Mouse (Mus musculus) embryonic facial prominence, embryonic 14.5 days (tissue): ENCODE data around the gene Snd1. TPM values are rescaled to one million over a fixed set of nuclear protein-coding genes. Genes with fewer than 3 reads are reported as not detected.

Source experiments
- ATAC-seq: fragments of 200-750 bp; cut with Nextera tagmentation; 2 replicates; pipeline ENCODE4 v1.8.0; 2017; ENCODE audit warnings: low read depth, moderate number of reproducible peaks, moderate TSS enrichment
- DNase-seq: peaks from one replicate; pipeline ENCODE4 v3.0.0-alpha.2; 2015; ENCODE audit warnings: low spot score
- H3K27ac ChIP-seq: fragments of 300-500 bp; sonication (generic); replicated peaks from 2 replicates; pipeline ENCODE4 v1.5.1; 2014; ENCODE audit warnings: low read depth, mild to moderate bottlenecking, low read length, moderate library complexity
- H3K27me3 ChIP-seq: fragments of 300-500 bp; sonication (generic); replicated peaks from 2 replicates; pipeline ENCODE4 v1.6.1; 2014; ENCODE audit warnings: low read length; ENCODE audit not compliant: control insufficient read depth, insufficient read depth
- H3K36me3 ChIP-seq: fragments of 300-500 bp; sonication (generic); 2 replicates; pipeline ENCODE4 v1.6.1; 2014; ENCODE audit warnings: low read length, mixed read lengths; ENCODE audit not compliant: control insufficient read depth, insufficient read depth
- H3K4me1 ChIP-seq: fragments of 300-500 bp; sonication (generic); 2 replicates; pipeline ENCODE4 v1.6.1; 2014; ENCODE audit warnings: antibody characterized with exemption, low read length; ENCODE audit not compliant: control insufficient read depth, insufficient read depth
- H3K4me2 ChIP-seq: fragments of 300-500 bp; sonication (generic); 2 replicates; pipeline ENCODE4 v1.6.1; 2014; ENCODE audit warnings: low read depth, mild to moderate bottlenecking, low read length, moderate library complexity, mixed read lengths
- H3K4me3 ChIP-seq: fragments of 300-500 bp; sonication (generic); 2 replicates; pipeline ENCODE4 v1.5.1; 2014; ENCODE audit warnings: low read depth, mild to moderate bottlenecking, low read length
- H3K9ac ChIP-seq: fragments of 300-500 bp; sonication (generic); 2 replicates; pipeline ENCODE4 v1.6.1; 2014; ENCODE audit warnings: low read depth, mild to moderate bottlenecking, low read length, moderate library complexity, mixed read lengths
- H3K9me3 ChIP-seq: fragments of 300-500 bp; sonication (generic); 2 replicates; pipeline ENCODE4 v1.6.1; 2016; ENCODE audit warnings: low read length; ENCODE audit not compliant: control insufficient read depth
- WGBS: fragments of 180-500 bp; shearing (Covaris S2); extraction: QIAGEN DNeasy Blood & Tissue Kit; methylation state at CpG from one replicate; pipeline ENCODE4 v1.1.7; 2014; 5-methylcytosine and 5-hydroxymethylcytosine counted together
- polyA plus RNA-seq: library from polyadenylated mRNA; unstranded; fragments of >200 nt; fragmentation: Nextera tagmentation; extraction: Ambion mirVana; gene quantifications from 2 replicates; pipeline ENCODE4 v1.2.1, GENCODE M21; 2014

Snd1 gene
- polyA plus RNA-seq, 1 experiment from 2014 or later: 111 TPM

DNA sequence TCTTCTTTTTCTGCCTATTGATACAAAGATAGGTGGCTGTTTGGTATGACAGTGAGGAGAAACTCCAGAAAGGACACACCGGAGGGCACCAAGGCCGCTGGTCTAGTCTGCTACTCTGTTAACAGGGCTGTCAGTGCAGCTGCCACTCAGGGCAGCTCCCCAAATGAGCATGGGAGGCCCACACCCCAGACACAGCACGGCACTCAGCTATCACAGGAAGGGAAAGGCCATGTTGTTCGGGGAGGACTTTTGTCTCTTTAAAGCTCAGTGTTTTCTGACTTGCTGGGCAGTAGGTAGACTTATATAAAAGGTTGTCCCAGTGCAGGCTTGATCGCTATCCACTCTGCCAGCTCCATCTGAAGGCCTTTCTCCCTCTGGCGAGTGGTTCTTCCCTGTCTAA, 312.2 kb downstream of the Snd1 start:
- WGBS: 74% methylated on average over 6 of the region's 6 CpGs

GRCm38 (mm10) chr6:28789685-28790084, 314.7 kb downstream of the Snd1 start:
- H3K4me1 ChIP-seq: no peaks in the 10 kb centered on the region
- no peaks in the 10 kb centered on the region for H3K9me3 ChIP-seq
- H3K27ac ChIP-seq: no peak overlapping the region
- WGBS: 81% methylated on average over 4 of the region's 4 CpGs
- no peak for DNase-seq
- ATAC-seq: no peak
- no peak overlapping the region for H3K4me2 ChIP-seq
- H3K27me3 ChIP-seq: no peaks in the 10 kb centered on the region
- no peak overlapping the region for H3K9ac ChIP-seq
- no peak overlapping the region for H3K4me3 ChIP-seq
- H3K36me3 ChIP-seq: no peaks in the 10 kb centered on the region

More for the DNA sequence above, 312.2 kb downstream of the Snd1 start:
- ATAC-seq: no peak
- no peak for DNase-seq
- no peak overlapping the region for H3K27ac ChIP-seq
- no peak overlapping the region for H3K9ac ChIP-seq
- no peak overlapping the region for H3K4me3 ChIP-seq
- H3K9me3 ChIP-seq: no peaks in the 10 kb centered on the region
- no peaks in the 10 kb centered on the region for H3K4me1 ChIP-seq
- no peaks in the 10 kb centered on the region for H3K36me3 ChIP-seq
- no peak overlapping the region for H3K4me2 ChIP-seq
- H3K27me3 ChIP-seq: no peaks in the 10 kb centered on the region

- Histone ChIP-seq H3K36me3 (peaks cover 6% of the 10 kb centered on the region; the same call in 1 of the 2 replicates), H3K27ac (no peak overlapping the region)
- 34% methylated on average over 3 of the region's 3 CpGs for whole genome bisulfite sequencing
Observed at GRCm38 (mm10) chr6:28791183-28791582, 316.2 kb downstream of the Snd1 start.

GRCm38 (mm10) chr6:28791809-28792208, 316.9 kb downstream of the Snd1 start:
- Histone ChIP-seq H3K9ac (no peak overlapping the region), H3K4me3 (no peak overlapping the region), H3K27ac (no peak overlapping the region), H3K36me3 (peaks cover 12% of the 10 kb centered on the region), H3K4me2 (no peak overlapping the region), H3K4me1 (no peaks in the 10 kb centered on the region), H3K9me3 (no peaks in the 10 kb centered on the region), H3K27me3 (no peaks in the 10 kb centered on the region)
- ATAC-seq (no peak), DNase-seq (no peak)
- 89% methylated on average over 3 of the region's 3 CpGs for WGBS

More at GRCm38 (mm10) chr6:28791183-28791582, 316.2 kb downstream of the Snd1 start:
- H3K4me3 ChIP-seq: no peak overlapping the region
- H3K9ac ChIP-seq: no peak overlapping the region
- H3K4me2 ChIP-seq: no peak overlapping the region
- no peaks in the 10 kb centered on the region for H3K4me1 ChIP-seq
- ATAC-seq (no peak), DNase-seq (no peak)
- no peaks in the 10 kb centered on the region for H3K27me3 ChIP-seq
- H3K9me3 ChIP-seq: no peaks in the 10 kb centered on the region

GRCm38 (mm10) chr6:28795380-28795779, 320.4 kb downstream of the Snd1 start:
- WGBS: 32% methylated on average over 9 of the region's 9 CpGs
- H3K27me3 ChIP-seq: no peaks in the 10 kb centered on the region
- no peaks in the 10 kb centered on the region; the same call in 1 of the 2 replicates for H3K4me1 ChIP-seq
- no peak overlapping the region for H3K4me3 ChIP-seq
- DNase-seq: peak; percentile 29
- no peak overlapping the region for H3K27ac ChIP-seq
- ATAC-seq: peak; percentile 37; the same call in 1 of the 2 replicates
- no peak overlapping the region for H3K4me2 ChIP-seq
- H3K36me3 ChIP-seq: peaks cover 17% of the 10 kb centered on the region
- no peaks in the 10 kb centered on the region for H3K9me3 ChIP-seq
- H3K9ac ChIP-seq: no peak overlapping the region

DNA sequence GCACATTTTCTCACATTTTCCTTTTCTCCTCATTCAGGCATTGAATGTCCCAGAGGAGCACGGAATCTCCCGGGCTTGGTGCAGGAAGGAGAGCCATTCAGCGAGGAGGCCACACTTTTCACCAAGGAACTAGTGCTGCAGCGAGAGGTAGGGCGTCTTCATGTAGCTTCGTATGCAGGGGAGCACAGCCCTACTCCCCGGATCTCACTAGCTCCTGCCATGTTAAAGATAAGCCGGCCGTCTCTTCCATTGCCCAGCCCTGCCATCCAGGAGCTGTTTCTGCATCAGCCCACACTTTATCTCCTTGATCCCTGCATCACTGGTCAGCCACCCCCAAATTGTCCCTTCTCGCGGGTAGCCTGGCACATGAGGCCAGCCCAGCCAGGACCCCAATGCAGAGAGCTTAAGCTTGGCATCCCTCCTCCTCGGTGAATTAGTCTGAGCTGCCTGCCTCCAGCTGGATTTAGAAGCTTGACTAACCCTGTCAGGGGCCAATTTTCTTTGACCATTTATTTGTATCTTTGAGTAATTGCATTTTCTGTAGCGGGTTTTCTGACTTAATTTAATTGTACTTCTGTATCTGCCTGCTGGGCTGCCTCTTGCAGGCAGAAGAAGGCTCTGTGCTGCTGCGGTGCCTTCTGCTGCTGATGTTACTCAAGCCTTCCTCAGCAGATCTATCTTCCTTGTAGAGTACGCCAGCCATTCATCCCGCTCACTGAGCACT, 321.0 kb downstream of the Snd1 start:
- no peaks in the 10 kb centered on the region; the same call in 1 of the 2 replicates for H3K4me1 ChIP-seq
- H3K36me3 ChIP-seq: peaks cover 17% of the 10 kb centered on the region
- no peaks in the 10 kb centered on the region for H3K27me3 ChIP-seq
- H3K4me2 ChIP-seq: no peak overlapping the region
- no peak overlapping the region for H3K9ac ChIP-seq
- no peak overlapping the region for H3K27ac ChIP-seq
- no peak for ATAC-seq
- H3K4me3 ChIP-seq: no peak overlapping the region
- H3K9me3 ChIP-seq: no peaks in the 10 kb centered on the region
- DNase-seq: no peak
- 83% methylated on average over 16 of the region's 16 CpGs for WGBS

GRCm38 (mm10) chr6:28799818-28800217, 324.9 kb downstream of the Snd1 start:
- Histone ChIP-seq H3K27me3 (no peaks in the 10 kb centered on the region), H3K4me1 (no peaks in the 10 kb centered on the region; the same call in 1 of the 2 replicates), H3K27ac (no peak overlapping the region), H3K9me3 (no peaks in the 10 kb centered on the region), H3K36me3 (peaks cover 17% of the 10 kb centered on the region), H3K4me2 (no peak overlapping the region), H3K4me3 (no peak overlapping the region), H3K9ac (no peak overlapping the region)
- DNase-seq (no peak), ATAC-seq (no peak)
- WGBS: 76% methylated on average over 2 of the region's 2 CpGs

DNA sequence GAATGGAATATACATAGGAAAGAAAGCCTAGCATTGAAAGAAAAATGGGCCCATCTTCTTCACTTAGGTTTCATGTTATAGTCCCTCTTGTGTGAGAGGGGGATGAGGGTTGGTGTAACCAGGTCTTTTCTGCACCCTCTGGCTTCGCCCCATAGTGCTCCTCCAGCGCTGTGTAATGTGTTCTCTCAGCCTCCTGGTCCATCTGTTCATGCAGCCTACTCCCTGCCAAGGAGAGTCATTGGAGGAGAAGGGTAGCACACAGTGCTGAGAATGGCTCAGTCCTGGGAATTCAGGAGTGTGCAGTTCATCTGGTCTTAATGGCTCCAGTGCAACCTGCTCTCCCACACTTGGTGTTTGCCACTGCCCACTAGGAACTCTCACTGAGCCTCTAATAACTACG, 326.0 kb downstream of the Snd1 start:
- Histone ChIP-seq H3K27me3 (no peaks in the 10 kb centered on the region), H3K36me3 (peaks cover 13% of the 10 kb centered on the region), H3K9ac (no peak overlapping the region), H3K4me3 (no peak overlapping the region), H3K9me3 (no peaks in the 10 kb centered on the region), H3K27ac (no peak overlapping the region), H3K4me1 (no peaks in the 10 kb centered on the region; the same call in 1 of the 2 replicates), H3K4me2 (no peak overlapping the region)
- DNase-seq (no peak), ATAC-seq (no peak)
- 89% methylated on average over 3 of the region's 3 CpGs for WGBS
